Mouse (Mus musculus) hindbrain, postnatal 0 days (tissue): ENCODE measurements around the gene Ptprd. TPM values are rescaled to one million over a fixed set of nuclear protein-coding genes. Genes with fewer than 3 reads are reported as not detected.

Experiments used
- ATAC-seq: fragments of 200-750 bp; cut with Nextera tagmentation; 2 replicates; pipeline ENCODE4 v1.8.0; 2017; ENCODE audit warnings: mild to moderate bottlenecking, moderate TSS enrichment, moderate library complexity
- DNase-seq: peaks from one replicate; pipeline ENCODE4 v3.0.0-alpha.2; 2015; ENCODE audit warnings: low spot score
- H3K27ac ChIP-seq: fragments of 300-500 bp; sonication (generic); 2 replicates; pipeline ENCODE4 v1.5.1; 2014; ENCODE audit warnings: mild to moderate bottlenecking
- H3K27me3 ChIP-seq: fragments of 300-500 bp; sonication (generic); 2 replicates; pipeline ENCODE4 v1.6.1; 2014; ENCODE audit warnings: low read length, mixed read lengths; ENCODE audit not compliant: insufficient read depth
- H3K36me3 ChIP-seq: fragments of 300-500 bp; sonication (generic); 2 replicates; pipeline ENCODE4 v1.6.1; 2014; ENCODE audit warnings: low read length, mixed read lengths; ENCODE audit not compliant: insufficient read depth
- H3K4me1 ChIP-seq: fragments of 300-500 bp; sonication (generic); 2 replicates; pipeline ENCODE4 v1.6.1; 2014; ENCODE audit warnings: antibody characterized with exemption, low read length, mixed read lengths; ENCODE audit not compliant: insufficient read depth
- H3K4me2 ChIP-seq: fragments of 300-500 bp; sonication (generic); 2 replicates; pipeline ENCODE4 v1.6.1; 2014; ENCODE audit warnings: low read depth, mild to moderate bottlenecking, low read length, moderate library complexity, mixed read lengths
- H3K4me3 ChIP-seq: fragments of 300-500 bp; sonication (generic); 2 replicates; pipeline ENCODE4 v1.5.1; 2014; ENCODE audit warnings: low read length
- H3K9ac ChIP-seq: fragments of 300-500 bp; sonication (generic); replicated peaks from 2 replicates; pipeline ENCODE4 v1.6.1; 2014; ENCODE audit warnings: mild to moderate bottlenecking, low read length, moderate library complexity, mixed read lengths
- H3K9me3 ChIP-seq: fragments of 300-500 bp; sonication (generic); 2 replicates; pipeline ENCODE4 v1.6.1; 2016; ENCODE audit warnings: low read length, mixed read lengths
- CTCF ChIP-seq: IDR thresholded peaks from 2 replicates; pipeline ENCODE4 v1.5.1; 2016; ENCODE audit warnings: antibody characterized with exemption, control low read depth, low read depth
- WGBS: fragments of 180-500 bp; shearing (Covaris S2); extraction: QIAGEN DNeasy Blood & Tissue Kit; methylation state at CpG from one replicate; pipeline ENCODE4 v1.1.7; 2014; 5-methylcytosine and 5-hydroxymethylcytosine counted together
- polyA plus RNA-seq: library from polyadenylated mRNA; unstranded; fragments of >200 nt; fragmentation: Nextera tagmentation; extraction: Ambion mirVana; gene quantifications from 2 replicates; pipeline ENCODE4 v1.2.1, GENCODE M21; 2015
- total RNA-seq: library from RNA; depleted of rRNA; stranded (reverse); fragments of >200 nt; gene quantifications from 2 replicates; pipeline ENCODE4 v1.2.3, GENCODE M21; 2014

The Ptprd gene
- total and polyA plus RNA-seq, 2 experiments from 2014 or later: 56.3 to 96.0 TPM

- no peak overlapping the region for H3K9ac ChIP-seq
- no peak for TF ChIP-seq CTCF
- 78% methylated on average over 1 of the region's 1 CpGs for WGBS
- DNase-seq: no peak
- H3K4me2 ChIP-seq: no peak overlapping the region
- no peaks in the 10 kb centered on the region for H3K36me3 ChIP-seq
- ATAC-seq: no peak
- H3K4me3 ChIP-seq: no peak overlapping the region
- H3K4me1 ChIP-seq: no peaks in the 10 kb centered on the region
- no peaks in the 10 kb centered on the region for H3K9me3 ChIP-seq
- no peak overlapping the region for H3K27ac ChIP-seq
- no peaks in the 10 kb centered on the region for H3K27me3 ChIP-seq
Measured at GRCm38 (mm10) chr4:77675798-77676197, 536.0 kb downstream of the Ptprd start.

GRCm38 (mm10) chr4:77664761-77665160 is 547.0 kb downstream of the Ptprd start:
- H3K4me1 ChIP-seq: no peaks in the 10 kb centered on the region
- no peaks in the 10 kb centered on the region for H3K27me3 ChIP-seq
- no peaks in the 10 kb centered on the region for H3K36me3 ChIP-seq
- no peak for TF ChIP-seq CTCF
- H3K9ac ChIP-seq: no peak overlapping the region
- ATAC-seq: no peak
- no peak overlapping the region for H3K27ac ChIP-seq
- no peak overlapping the region for H3K4me3 ChIP-seq
- DNase-seq: no peak
- H3K4me2 ChIP-seq: no peak overlapping the region
- WGBS: 63% methylated on average over 2 of the region's 2 CpGs
- no peaks in the 10 kb centered on the region for H3K9me3 ChIP-seq

DNA sequence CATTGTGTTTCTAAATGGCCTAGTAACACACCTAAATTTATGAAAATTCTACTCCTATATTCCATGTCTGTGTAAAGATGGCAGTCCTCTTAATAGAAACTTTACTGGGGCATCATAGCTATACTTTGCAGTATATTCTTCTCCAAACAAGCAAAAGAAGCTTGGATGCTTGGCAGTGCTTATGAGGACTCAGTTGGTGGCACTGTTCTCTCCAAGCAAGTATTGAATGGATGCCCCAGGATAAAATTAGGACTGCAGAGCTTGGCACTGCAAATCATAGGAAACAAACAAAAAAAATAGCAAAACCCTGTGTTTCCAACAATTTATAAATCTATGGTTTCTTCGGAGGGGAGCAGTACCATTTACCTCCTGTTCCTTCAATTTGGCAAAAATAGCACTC is 549.5 kb downstream of the Ptprd start:
- H3K27ac ChIP-seq: no peak overlapping the region
- H3K4me1 ChIP-seq: no peaks in the 10 kb centered on the region
- peak; percentile 24 for DNase-seq
- no peak for ATAC-seq
- no peak for TF ChIP-seq CTCF
- no peak overlapping the region for H3K4me3 ChIP-seq
- WGBS: 69% methylated on average over 1 of the region's 1 CpGs
- no peaks in the 10 kb centered on the region for H3K9me3 ChIP-seq
- H3K4me2 ChIP-seq: no peak overlapping the region
- no peaks in the 10 kb centered on the region for H3K27me3 ChIP-seq
- H3K9ac ChIP-seq: no peak overlapping the region
- H3K36me3 ChIP-seq: no peaks in the 10 kb centered on the region

- no peak overlapping the region for H3K9ac ChIP-seq
- H3K27me3 ChIP-seq: no peaks in the 10 kb centered on the region
- TF ChIP-seq CTCF: peak; percentile 52
- no peaks in the 10 kb centered on the region for H3K36me3 ChIP-seq
- no peaks in the 10 kb centered on the region for H3K4me1 ChIP-seq
- no peak overlapping the region for H3K4me3 ChIP-seq
- H3K9me3 ChIP-seq: no peaks in the 10 kb centered on the region
- no peak overlapping the region for H3K27ac ChIP-seq
- H3K4me2 ChIP-seq: no peak overlapping the region
- peak; percentile 55 for DNase-seq
- WGBS: 82% methylated on average over 1 of the region's 1 CpGs
- no peak for ATAC-seq
Measured at GRCm38 (mm10) chr4:77655669-77656068, 556.1 kb downstream of the Ptprd start.

DNA sequence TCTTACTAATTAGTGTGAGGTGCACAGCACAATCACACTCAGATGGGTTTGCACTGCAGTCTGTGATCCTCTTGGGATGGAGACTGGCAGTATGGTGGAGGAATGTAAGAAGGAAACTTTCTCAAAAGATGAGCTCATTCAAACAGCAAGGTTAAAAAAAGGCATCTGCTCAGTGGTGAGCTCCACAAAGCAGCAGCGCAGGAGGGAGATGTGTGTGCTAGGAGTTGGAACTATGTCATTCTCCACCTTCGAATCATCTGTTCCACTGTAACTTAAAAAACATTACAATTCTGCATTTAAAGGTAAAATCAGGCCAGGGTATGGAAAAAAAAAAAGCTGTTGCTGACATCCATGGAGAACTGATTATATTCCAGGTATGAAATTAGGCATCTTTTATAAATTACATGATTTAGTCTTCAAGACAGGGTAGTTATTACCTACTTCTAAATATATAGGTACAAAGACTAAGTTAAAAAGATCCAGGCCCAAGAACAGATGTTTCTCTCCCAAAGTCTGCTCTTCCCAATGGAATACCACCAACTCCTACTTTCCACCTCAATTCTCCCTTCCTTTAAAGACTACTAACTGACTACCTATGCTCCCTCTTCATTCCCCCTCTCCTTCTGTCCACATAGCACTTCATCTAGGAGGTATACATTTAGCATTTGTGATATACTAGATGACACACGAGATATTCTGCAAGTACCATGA is 562.0 kb downstream of the Ptprd start:
- 79% methylated on average over 3 of the region's 3 CpGs for WGBS
- DNase-seq: no peak
- TF ChIP-seq CTCF: no peak

GRCm38 (mm10) chr4:77648911-77649310 is 562.9 kb downstream of the Ptprd start:
- Histone ChIP-seq H3K4me1 (no peaks in the 10 kb centered on the region), H3K4me2 (no peak overlapping the region), H3K27ac (no peak overlapping the region), H3K36me3 (no peaks in the 10 kb centered on the region), H3K9me3 (no peaks in the 10 kb centered on the region), H3K4me3 (no peak overlapping the region), H3K27me3 (no peaks in the 10 kb centered on the region), H3K9ac (no peak overlapping the region)
- TF ChIP-seq CTCF: no peak
- WGBS: 83% methylated on average over 2 of the region's 2 CpGs
- no peak for ATAC-seq
- no peak for DNase-seq

More for the DNA sequence above, 562.0 kb downstream of the Ptprd start:
- Histone ChIP-seq H3K9ac (no peak overlapping the region), H3K4me2 (no peak overlapping the region), H3K4me3 (no peak overlapping the region), H3K9me3 (no peaks in the 10 kb centered on the region), H3K36me3 (no peaks in the 10 kb centered on the region), H3K27ac (no peak overlapping the region), H3K4me1 (no peaks in the 10 kb centered on the region), H3K27me3 (no peaks in the 10 kb centered on the region)
- no peak for ATAC-seq

- ATAC-seq: no peak
- 77% methylated on average over 5 of the region's 5 CpGs for WGBS
- H3K27me3 ChIP-seq: no peaks in the 10 kb centered on the region
- H3K4me3 ChIP-seq: no peak overlapping the region
- TF ChIP-seq CTCF: no peak
- no peak overlapping the region for H3K27ac ChIP-seq
- no peak for DNase-seq
- no peaks in the 10 kb centered on the region for H3K9me3 ChIP-seq
- no peak overlapping the region for H3K9ac ChIP-seq
- no peak overlapping the region for H3K4me2 ChIP-seq
- no peaks in the 10 kb centered on the region for H3K36me3 ChIP-seq
- no peaks in the 10 kb centered on the region for H3K4me1 ChIP-seq
Measured at GRCm38 (mm10) chr4:77647451-77648137, 564.2 kb downstream of the Ptprd start.
